Mouse (Mus musculus) liver, adult 2 months (tissue): ENCODE results near the gene Nhlrc4.

Experiments used
- CTCF ChIP-seq: fragments of 200-500 bp; IDR thresholded peaks from 2 replicates; pipeline ENCODE4 v1.5.1; 2011; ENCODE audit warnings: low read depth, low read length, control low read depth
- POLR2A ChIP-seq: fragments of 200-500 bp; IDR thresholded peaks from 2 replicates; pipeline ENCODE4 v1.6.1; 2011; ENCODE audit warnings: low read length, control low read depth; ENCODE audit not compliant: insufficient read depth; ENCODE audit errors: extremely low read depth

DNA sequence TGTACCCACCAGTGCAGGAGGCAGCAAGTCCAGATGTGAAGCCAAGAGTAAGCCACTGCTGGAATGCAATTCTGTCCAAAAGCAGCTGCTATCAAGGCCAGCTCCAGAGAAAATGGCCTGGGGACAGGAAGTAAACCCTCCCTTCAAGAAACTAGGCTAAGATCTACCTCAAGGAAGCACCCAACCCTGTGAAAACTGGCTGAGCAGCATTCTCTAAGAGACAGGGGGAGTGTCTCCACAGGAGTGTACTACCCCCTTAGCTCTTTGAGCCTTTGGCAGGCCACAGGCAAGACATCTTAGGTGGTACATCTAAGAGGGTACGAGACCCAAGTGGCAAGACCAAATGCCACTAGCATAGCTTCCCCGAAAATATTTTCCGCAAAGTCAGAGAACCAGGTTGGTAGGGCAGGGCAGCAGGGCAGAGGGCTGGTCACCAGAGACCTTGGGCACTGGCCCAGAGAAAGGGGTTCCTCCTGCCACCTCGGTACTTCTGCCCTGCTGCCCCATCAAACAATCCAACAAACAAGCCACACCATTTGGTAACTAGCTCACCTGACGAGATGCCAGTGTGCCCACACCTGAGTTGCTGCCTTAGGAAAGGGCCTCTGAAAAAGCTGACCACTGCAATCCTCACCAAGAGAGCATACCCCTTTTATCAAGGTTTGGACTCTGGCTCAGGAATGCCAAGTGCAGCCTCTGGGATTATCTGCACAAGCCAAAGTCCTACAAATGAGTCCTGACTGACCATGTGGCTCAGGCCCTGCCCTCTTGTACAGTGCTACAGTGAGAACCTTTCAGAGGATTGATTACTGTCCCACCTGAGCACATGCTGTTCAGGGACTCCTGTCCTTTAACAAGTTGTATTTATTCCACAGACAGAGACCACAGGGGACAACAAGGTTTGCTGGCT is 35.3 kb upstream of the Nhlrc4 start:
- TF ChIP-seq POLR2A, result no peak
- TF ChIP-seq CTCF, result no peak
